Comparison of ENCODE assay signal across 8 mouse cellular contexts in the genomic region with DNA sequence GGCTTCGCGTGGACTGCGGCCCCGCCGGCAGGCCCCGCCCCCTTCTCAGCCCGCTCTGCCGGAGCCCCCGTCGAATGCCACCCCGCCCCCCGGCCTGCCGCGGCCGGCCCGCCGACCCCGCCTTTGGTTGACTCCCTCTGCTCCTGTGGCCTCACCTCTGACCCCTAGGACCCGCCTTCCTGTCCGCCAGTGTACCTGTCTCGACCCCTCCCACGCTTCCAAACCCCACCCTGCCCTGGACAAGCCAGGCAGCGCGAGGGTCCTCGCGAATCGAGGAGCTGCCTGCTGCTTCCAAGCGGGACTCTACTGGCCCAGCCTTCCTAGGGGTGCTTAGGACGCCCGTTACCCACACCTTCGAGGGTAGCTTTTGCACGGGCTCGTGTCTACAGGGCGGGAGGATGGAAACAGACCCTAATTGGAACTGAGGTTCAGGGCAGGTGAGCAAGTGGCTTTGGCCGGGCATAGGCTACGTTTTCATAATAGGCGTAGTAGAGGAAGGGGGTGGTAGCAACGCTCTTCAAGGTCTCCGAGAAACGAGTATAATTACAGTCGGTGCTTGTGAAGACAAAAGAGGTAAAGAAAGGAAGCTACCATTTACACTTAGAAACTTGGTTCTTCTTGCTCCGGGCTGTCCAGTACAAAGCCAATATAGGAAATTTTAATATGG. TPM values are rescaled to one million over a fixed set of nuclear protein-coding genes. Genes with fewer than 3 reads are reported as not detected.
A peak's percentile ranks its signal among the peaks of the same experiment; 100 is the strongest.
DNase-seq lines count a peak whose midpoint lies in the region; ATAC-seq and TF ChIP-seq lines count a peak whose summit lies in the region.

No protein-coding gene starts in this region.

- H3K36me3 ChIP-seq in spleen, adult 2 months (ENCODE audit: control insufficient read depth, insufficient read depth, low read length), result peaks cover 4% of the 10 kb centered on the region
- peaks cover 38% of the 10 kb centered on the region for H3K36me3 ChIP-seq in hindbrain, embryonic 12.5 days
- H3K36me3 ChIP-seq in macrophage (ENCODE audit: inconsistent target), result peaks cover 16% of the 10 kb centered on the region; the same call in 1 of the 2 replicates

- H3K4me3 ChIP-seq in gastrocnemius, adult 2 months, result peak overlapping the region; percentile 91
- H3K4me3 ChIP-seq in spleen, adult 2 months (ENCODE audit: extremely low read depth, insufficient read depth, insufficient read length), result peak overlapping the region; percentile 81
- peak overlapping the region; percentile 79 for H3K4me3 ChIP-seq in hindbrain, embryonic 12.5 days
- peak overlapping the region; percentile 69 for H3K4me3 ChIP-seq in macrophage (ENCODE audit: inconsistent target)

- no peaks in the 10 kb centered on the region for H3K9me3 ChIP-seq in hindbrain, embryonic 12.5 days (replicated peaks)

- no peaks in the 10 kb centered on the region for H3K27me3 ChIP-seq in spleen, adult 2 months (ENCODE audit: control insufficient read depth, insufficient read depth, low read length)
- no peaks in the 10 kb centered on the region for H3K27me3 ChIP-seq in hindbrain, embryonic 12.5 days

- ATAC-seq in hindbrain, embryonic 12.5 days (ENCODE audit: low FRiP score), result peak; percentile 61

- TF ChIP-seq CTCF in gastrocnemius, adult 2 months (IDR thresholded peaks at IDR 0.05), result no peak
- no peak for TF ChIP-seq CTCF in spleen, adult 2 months (IDR thresholded peaks at IDR 0.05; ENCODE audit: extremely low read depth, insufficient read depth, insufficient read length, insufficient replicate concordance)

- H3K4me2 ChIP-seq in hindbrain, embryonic 12.5 days (replicated peaks), result peak overlapping the region; percentile 69

- peak overlapping the region; percentile 88 for H3K9ac ChIP-seq in hindbrain, embryonic 12.5 days

- no peak for TF ChIP-seq POLR2A in spleen, adult 2 months (IDR thresholded peaks at IDR 0.05; ENCODE audit: low read depth, low read length)

- DNase-seq in gastrocnemius, adult 2 months, result no peak
- no peak for DNase-seq in gastrocnemius, postnatal 25 days
- DNase-seq in spleen, adult 2 months (ENCODE audit: low read depth in 1 of 2, low spot score in 2 of 2), result no peak
- DNase-seq in spleen, adult 12 weeks (ENCODE audit: low spot score), result no peak
- DNase-seq in natural killer cell, adult 2 months (ENCODE audit: low spot score in 2 of 2), result no peak
- DNase-seq in retina, postnatal 1 day, result no peak

- no peaks in the 10 kb centered on the region for H3K79me2 ChIP-seq in macrophage (ENCODE audit: inconsistent target)

- intact Hi-C loops in gastrocnemius, adult 2 months (cut with DNase I), result loop anchor here (2.0 kb wide), 2 partner anchors 16 to 20 kb away; a partner anchor contains a TSS

- H3K27ac ChIP-seq in gastrocnemius, adult 2 months, result peak overlapping the region; percentile 89
- peak overlapping the region; percentile 89 for H3K27ac ChIP-seq in spleen, adult 2 months (ENCODE audit: insufficient read depth, low read length)
- H3K27ac ChIP-seq in hindbrain, embryonic 12.5 days, result peak overlapping the region; percentile 97
- no peak overlapping the region for H3K27ac ChIP-seq in macrophage

- 2% methylated on average over 42 of the region's 42 CpGs for WGBS in spleen, adult 2 months
- 2% methylated on average over 38 of the region's 42 CpGs for WGBS in hindbrain, embryonic 12.5 days
- 5% methylated on average over 38 of the region's 42 CpGs for WGBS in macrophage (ENCODE audit: missing documents)

- no peaks in the 10 kb centered on the region; the same call in 1 of the 2 replicates for H3K4me1 ChIP-seq in spleen, adult 2 months (ENCODE audit: control insufficient read depth, insufficient read depth, insufficient read length)
- H3K4me1 ChIP-seq in hindbrain, embryonic 12.5 days, result peaks cover 18% of the 10 kb centered on the region

RNA-seq across cellular contexts. Expression of a gene that starts 0.7 kb away (rescaled TPM):
- 1 to 10 TPM; 1.6 to 2.3 TPM for total RNA-seq in gastrocnemius, adult 2 months (2021)
- total RNA-seq in gastrocnemius, postnatal 25 days (2021), result 1 to 10 TPM; 2.0 to 2.5 TPM
- polyA plus RNA-seq in spleen, adult 2 months (2012; rRNA removed), result 11.6 and 16.1 TPM in 2 replicates
- polyA plus RNA-seq in hindbrain, embryonic 12.5 days (2016; fragmentation: Nextera tagmentation; extraction: Ambion mirVana), result 32.4 and 36.9 TPM in 2 replicates
- 10 to 100 TPM in 7 of 26 experiments, 1 to 10 TPM in 19; 1.2 to 15.8 (median 7.4) TPM for total RNA-seq in macrophage (2018; cell fraction: chromatin; rRNA removed)
- 1 to 10 TPM; 1.4 to 4.4 (median 2.7) TPM for total RNA-seq in macrophage (2018; cell fraction: cytosol; rRNA removed)
- 10 to 100 TPM in 4 of 26 experiments, 1 to 10 TPM in 22; 1.4 to 17.3 (median 5.3) TPM for total RNA-seq in macrophage (2018; cell fraction: nucleus; rRNA removed)
- polyA plus RNA-seq in macrophage (2018), result 2.1 to 3.5 TPM (median 2.3 TPM) in 3 replicates

RNA-seq across cellular contexts. Expression of a gene that starts 18.4 kb away (rescaled TPM):
- 100 to 1,000 TPM; 103 to 121 TPM for total RNA-seq in gastrocnemius, adult 2 months (2021)
- total RNA-seq in gastrocnemius, postnatal 25 days (2021), result 100 to 1,000 TPM; 103 to 117 TPM
- 143 and 161 TPM in 2 replicates for polyA plus RNA-seq in spleen, adult 2 months (2012; rRNA removed)
- 256 and 303 TPM in 2 replicates for polyA plus RNA-seq in hindbrain, embryonic 12.5 days (2016; fragmentation: Nextera tagmentation; extraction: Ambion mirVana)
- total RNA-seq in macrophage (2018; cell fraction: chromatin; rRNA removed), result 10 to 100 TPM; 10.8 to 69.3 (median 29.8) TPM
- 100 to 1,000 TPM; 102 to 241 (median 145) TPM for total RNA-seq in macrophage (2018; cell fraction: cytosol; rRNA removed)
- 10 to 100 TPM; 16.1 to 73.4 (median 43.0) TPM for total RNA-seq in macrophage (2018; cell fraction: nucleus; rRNA removed)
- 186 to 192 TPM (median 190 TPM) in 3 replicates for polyA plus RNA-seq in macrophage (2018)

RNA-seq across cellular contexts. Expression of a gene that starts 21.4 kb away (rescaled TPM):
- total RNA-seq in gastrocnemius, adult 2 months (2021), result 10 to 100 TPM; 28.8 to 31.2 TPM
- total RNA-seq in gastrocnemius, postnatal 25 days (2021), result 10 to 100 TPM; 25.2 to 35.0 TPM
- 60.3 and 67.4 TPM in 2 replicates for polyA plus RNA-seq in spleen, adult 2 months (2012; rRNA removed)
- 66.8 and 68.5 TPM in 2 replicates for polyA plus RNA-seq in hindbrain, embryonic 12.5 days (2016; fragmentation: Nextera tagmentation; extraction: Ambion mirVana)
- 10 to 100 TPM; 15.4 to 72.1 (median 36.5) TPM for total RNA-seq in macrophage (2018; cell fraction: chromatin; rRNA removed)
- total RNA-seq in macrophage (2018; cell fraction: cytosol; rRNA removed), result 10 to 100 TPM; 29.1 to 52.4 (median 41.2) TPM
- 10 to 100 TPM; 20.4 to 61.0 (median 29.8) TPM for total RNA-seq in macrophage (2018; cell fraction: nucleus; rRNA removed)
- polyA plus RNA-seq in macrophage (2018), result 39.8 to 53.8 TPM (median 45.4 TPM) in 3 replicates

RNA-seq across cellular contexts. Expression of a gene that starts 24.0 kb away (rescaled TPM):
- 1 to 10 TPM; 2.7 to 7.7 TPM for total RNA-seq in gastrocnemius, adult 2 months (2021)
- total RNA-seq in gastrocnemius, postnatal 25 days (2021), result 10 to 100 TPM in 1 of 2 experiments, 1 to 10 TPM in 1; 9.3 to 10.9 TPM
- polyA plus RNA-seq in spleen, adult 2 months (2012; rRNA removed), result 83.9 and 104 TPM in 2 replicates
- polyA plus RNA-seq in hindbrain, embryonic 12.5 days (2016; fragmentation: Nextera tagmentation; extraction: Ambion mirVana), result 121 and 122 TPM in 2 replicates
- 10 to 100 TPM in 19 of 26 experiments, 1 to 10 TPM in 7; 3.6 to 47.2 (median 18.3) TPM for total RNA-seq in macrophage (2018; cell fraction: chromatin; rRNA removed)
- 10 to 100 TPM; 19.9 to 51.8 (median 36.2) TPM for total RNA-seq in macrophage (2018; cell fraction: cytosol; rRNA removed)
- 10 to 100 TPM; 15.7 to 89.8 (median 51.7) TPM for total RNA-seq in macrophage (2018; cell fraction: nucleus; rRNA removed)
- 21.8 to 51.0 TPM (median 46.5 TPM) in 3 replicates for polyA plus RNA-seq in macrophage (2018)

RNA-seq across cellular contexts. Expression of a gene that starts 32.0 kb away (rescaled TPM):
- total RNA-seq in gastrocnemius, adult 2 months (2021), result 10 to 100 TPM; 29.2 to 30.8 TPM
- 10 to 100 TPM; 25.2 to 34.5 TPM for total RNA-seq in gastrocnemius, postnatal 25 days (2021)
- 28.0 and 30.2 TPM in 2 replicates for polyA plus RNA-seq in spleen, adult 2 months (2012; rRNA removed)
- polyA plus RNA-seq in hindbrain, embryonic 12.5 days (2016; fragmentation: Nextera tagmentation; extraction: Ambion mirVana), result 5.6 and 7.1 TPM in 2 replicates
- total RNA-seq in macrophage (2018; cell fraction: chromatin; rRNA removed), result 1 to 10 TPM in 21 of 26 experiments, under 1 TPM in 2, not detected in 3; 0.89 to 9.8 (median 5.7) TPM
- total RNA-seq in macrophage (2018; cell fraction: cytosol; rRNA removed), result 10 to 100 TPM in 17 of 26 experiments, 1 to 10 TPM in 9; 7.6 to 24.7 (median 13.3) TPM
- total RNA-seq in macrophage (2018; cell fraction: nucleus; rRNA removed), result 10 to 100 TPM in 6 of 26 experiments, 1 to 10 TPM in 20; 1.3 to 14.1 (median 6.9) TPM
- polyA plus RNA-seq in macrophage (2018), result 10.2 to 18.1 TPM (median 14.4 TPM) in 3 replicates
